Mouse (Mus musculus) forebrain, embryonic 11.5 days (tissue): Measurements from ENCODE around the gene Tamm41. TPM values are rescaled to one million over a fixed set of nuclear protein-coding genes. Genes with fewer than 3 reads are reported as not detected.

Experiments
- ATAC-seq: fragments of 200-750 bp; cut with Nextera tagmentation; replicated peaks from 2 replicates; pipeline ENCODE4 v1.8.0; 2017; ENCODE audit warnings: moderate TSS enrichment; ENCODE audit not compliant: low FRiP score
- DNase-seq: peaks from one replicate; pipeline ENCODE4 v3.0.0-alpha.2; 2017; ENCODE audit warnings: low spot score
- H3K27ac ChIP-seq: fragments of 300-500 bp; sonication (generic); 2 replicates; pipeline ENCODE4 v1.5.1; 2014; ENCODE audit warnings: low read depth, low read length
- H3K27me3 ChIP-seq: fragments of 300-500 bp; sonication (generic); 2 replicates; pipeline ENCODE4 v1.6.1; 2014; ENCODE audit warnings: mild to moderate bottlenecking, low read length, mixed read lengths; ENCODE audit not compliant: control insufficient read depth, insufficient read depth
- H3K36me3 ChIP-seq: fragments of 300-500 bp; sonication (generic); 2 replicates; pipeline ENCODE4 v1.6.1; 2014; ENCODE audit warnings: mild to moderate bottlenecking, low read length, moderate library complexity, mixed read lengths; ENCODE audit not compliant: control insufficient read depth, insufficient read depth
- H3K4me1 ChIP-seq: fragments of 300-500 bp; sonication (generic); replicated peaks from 2 replicates; pipeline ENCODE4 v1.6.1; 2014; ENCODE audit warnings: low read length, mixed read lengths; ENCODE audit not compliant: control insufficient read depth, insufficient read depth
- H3K4me2 ChIP-seq: fragments of 300-500 bp; sonication (generic); 2 replicates; pipeline ENCODE4 v1.6.1; 2014; ENCODE audit warnings: low read depth, mild to moderate bottlenecking, low read length, moderate library complexity, mixed read lengths; ENCODE audit not compliant: severe bottlenecking
- H3K4me3 ChIP-seq: fragments of 300-500 bp; sonication (generic); 2 replicates; pipeline ENCODE4 v1.5.1; 2014; ENCODE audit warnings: low read depth, low read length
- H3K9ac ChIP-seq: fragments of 300-500 bp; sonication (generic); 2 replicates; pipeline ENCODE4 v1.6.1; 2014; ENCODE audit warnings: low read length
- H3K9me3 ChIP-seq: fragments of 300-500 bp; sonication (generic); 2 replicates; pipeline ENCODE4 v1.6.1; 2016; ENCODE audit warnings: low read length, mixed read lengths; ENCODE audit not compliant: control insufficient read depth
- WGBS: fragments of 180-500 bp; shearing (Covaris S2); extraction: QIAGEN DNeasy Blood & Tissue Kit; methylation state at CpG from one replicate; pipeline ENCODE4 v1.1.7; 2014; 5-methylcytosine and 5-hydroxymethylcytosine counted together
- polyA plus RNA-seq: library from polyadenylated mRNA; unstranded; fragments of >200 nt; fragmentation: Nextera tagmentation; extraction: Ambion mirVana; gene quantifications from 2 replicates; pipeline ENCODE4 v1.2.1, GENCODE M21; 2014

Tamm41 gene
- polyA plus RNA-seq, 1 experiment from 2014 or later, result 79.0 TPM

- no peaks in the 10 kb centered on the region; the same call in 1 of the 2 replicates for H3K4me1 ChIP-seq
- no peak overlapping the region for H3K9ac ChIP-seq
- no peaks in the 10 kb centered on the region for H3K27me3 ChIP-seq
- no peak overlapping the region for H3K27ac ChIP-seq
- H3K4me2 ChIP-seq, result no peak overlapping the region
- ATAC-seq (no peak), DNase-seq (no peak)
- H3K36me3 ChIP-seq, result no peaks in the 10 kb centered on the region; the same call in 1 of the 2 replicates
- 81% methylated on average over 9 of the region's 9 CpGs for WGBS
- H3K4me3 ChIP-seq, result no peak overlapping the region
- no peaks in the 10 kb centered on the region for H3K9me3 ChIP-seq
These were observed 27.4 kb downstream of the Tamm41 start for GRCm38 (mm10) chr6:115010304-115010703.

- Histone ChIP-seq H3K4me3 (no peak overlapping the region), H3K4me2 (no peak overlapping the region), H3K9me3 (no peaks in the 10 kb centered on the region), H3K9ac (0 out of 2 replicates have a peak overlapping the region, but pooled peaks have one; percentile 4), H3K36me3 (no peaks in the 10 kb centered on the region; the same call in 1 of the 2 replicates), H3K27ac (no peak overlapping the region), H3K27me3 (no peaks in the 10 kb centered on the region), H3K4me1 (no peaks in the 10 kb centered on the region; the same call in 1 of the 2 replicates)
- peak; percentile 89 for DNase-seq
- 0 out of 2 replicates have a peak, but pooled peaks have one; percentile 55 for ATAC-seq
- WGBS, result 33% methylated on average over 5 of the region's 5 CpGs
These were observed 29.9 kb downstream of the Tamm41 start for GRCm38 (mm10) chr6:115007728-115008127.

- no peaks in the 10 kb centered on the region; the same call in 1 of the 2 replicates for H3K4me1 ChIP-seq
- no peak overlapping the region for H3K4me3 ChIP-seq
- no peak overlapping the region for H3K27ac ChIP-seq
- no peaks in the 10 kb centered on the region; the same call in 1 of the 2 replicates for H3K36me3 ChIP-seq
- DNase-seq (no peak), ATAC-seq (no peak)
- no peaks in the 10 kb centered on the region for H3K9me3 ChIP-seq
- no peaks in the 10 kb centered on the region for H3K27me3 ChIP-seq
- WGBS, result 61% methylated on average over 6 of the region's 6 CpGs
- no peak overlapping the region for H3K9ac ChIP-seq
- no peak overlapping the region for H3K4me2 ChIP-seq
These were observed 30.7 kb downstream of the Tamm41 start for GRCm38 (mm10) chr6:115006948-115007347.

DNA sequence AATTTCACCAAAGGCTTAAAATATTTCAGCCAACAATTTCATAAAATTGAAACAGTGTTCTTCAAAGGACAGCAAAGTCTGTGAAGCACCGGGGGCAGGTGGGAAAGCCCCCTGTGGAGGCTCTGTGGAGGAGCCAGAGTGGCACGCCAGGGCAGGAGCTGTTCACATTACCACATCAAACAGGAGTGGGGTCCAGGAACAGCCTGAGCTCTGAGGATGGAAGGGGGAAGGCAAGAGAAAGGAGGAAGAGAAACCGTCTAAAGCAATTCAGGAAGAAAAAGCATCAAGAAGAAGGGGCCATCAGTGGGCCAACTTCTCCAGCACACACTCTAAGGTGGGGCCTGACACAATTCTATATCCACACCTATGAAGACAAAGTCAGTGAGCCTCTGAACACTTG, 31.6 kb downstream of the Tamm41 start:
- Histone ChIP-seq H3K27ac (no peak overlapping the region), H3K4me3 (no peak overlapping the region), H3K36me3 (no peaks in the 10 kb centered on the region; the same call in 1 of the 2 replicates), H3K4me2 (no peak overlapping the region), H3K9me3 (no peaks in the 10 kb centered on the region), H3K9ac (no peak overlapping the region), H3K27me3 (no peaks in the 10 kb centered on the region), H3K4me1 (no peaks in the 10 kb centered on the region; the same call in 1 of the 2 replicates)
- 78% methylated on average over 3 of the region's 3 CpGs for WGBS
- DNase-seq (no peak), ATAC-seq (no peak)

DNA sequence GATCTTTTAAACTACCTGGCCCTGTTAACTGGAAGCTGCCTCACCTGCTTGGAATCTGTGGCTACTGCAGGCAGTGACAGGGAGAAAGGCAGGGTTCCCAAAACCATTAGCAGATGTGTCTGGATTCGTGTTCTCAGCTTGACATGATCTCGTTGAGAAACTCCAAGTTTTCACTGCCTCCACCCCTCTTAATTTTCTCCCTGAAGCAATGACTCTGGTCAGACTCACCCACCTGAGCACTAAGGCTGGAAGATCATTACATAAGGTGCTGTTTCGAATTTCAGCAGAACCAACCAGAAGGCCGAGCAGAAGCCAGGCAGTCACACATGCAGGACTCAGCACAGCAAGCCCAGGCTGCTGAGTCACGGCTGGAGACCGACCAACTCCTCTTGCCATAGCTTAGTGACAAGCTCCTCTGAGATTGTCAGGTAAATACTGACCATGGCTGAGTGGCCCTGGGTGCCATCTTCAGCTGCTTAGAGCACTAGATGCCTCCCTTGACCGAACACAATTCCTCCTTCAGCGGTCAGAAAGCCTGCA, 32.3 kb downstream of the Tamm41 start:
- H3K27ac ChIP-seq, result no peak overlapping the region
- no peaks in the 10 kb centered on the region; the same call in 1 of the 2 replicates for H3K4me1 ChIP-seq
- H3K4me3 ChIP-seq, result no peak overlapping the region
- H3K9ac ChIP-seq, result no peak overlapping the region
- H3K4me2 ChIP-seq, result no peak overlapping the region
- DNase-seq, result no peak
- WGBS, result 85% methylated on average over 8 of the region's 8 CpGs
- no peaks in the 10 kb centered on the region for H3K9me3 ChIP-seq
- H3K27me3 ChIP-seq, result no peaks in the 10 kb centered on the region
- ATAC-seq, result no peak
- H3K36me3 ChIP-seq, result no peaks in the 10 kb centered on the region; the same call in 1 of the 2 replicates

DNA sequence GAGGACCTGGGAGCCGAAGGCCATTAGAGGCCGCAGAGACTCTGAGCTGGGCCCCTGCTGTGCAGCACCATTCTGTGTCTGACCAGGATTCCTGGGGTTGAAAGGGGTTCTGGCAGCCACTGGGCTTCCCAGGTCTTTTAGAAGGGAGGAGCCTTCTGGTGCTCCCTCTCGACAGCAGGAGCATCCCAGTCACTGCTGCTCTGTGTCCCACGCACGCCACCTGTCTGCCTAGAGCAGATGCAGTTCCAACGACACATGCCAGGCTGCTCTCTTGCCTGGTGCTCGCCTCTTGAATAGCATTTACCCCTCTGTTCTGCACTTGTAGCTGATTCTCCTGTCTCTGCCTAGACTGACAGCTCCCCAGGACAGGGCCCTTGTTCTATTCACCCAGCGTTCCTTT, 33.0 kb downstream of the Tamm41 start:
- Histone ChIP-seq H3K4me3 (no peak overlapping the region), H3K9me3 (no peaks in the 10 kb centered on the region), H3K9ac (no peak overlapping the region), H3K4me1 (no peaks in the 10 kb centered on the region; the same call in 1 of the 2 replicates), H3K27me3 (no peaks in the 10 kb centered on the region), H3K4me2 (no peak overlapping the region), H3K27ac (no peak overlapping the region), H3K36me3 (no peaks in the 10 kb centered on the region; the same call in 1 of the 2 replicates)
- DNase-seq, result no peak
- 83% methylated on average over 8 of the region's 8 CpGs for WGBS
- ATAC-seq, result no peak

DNA sequence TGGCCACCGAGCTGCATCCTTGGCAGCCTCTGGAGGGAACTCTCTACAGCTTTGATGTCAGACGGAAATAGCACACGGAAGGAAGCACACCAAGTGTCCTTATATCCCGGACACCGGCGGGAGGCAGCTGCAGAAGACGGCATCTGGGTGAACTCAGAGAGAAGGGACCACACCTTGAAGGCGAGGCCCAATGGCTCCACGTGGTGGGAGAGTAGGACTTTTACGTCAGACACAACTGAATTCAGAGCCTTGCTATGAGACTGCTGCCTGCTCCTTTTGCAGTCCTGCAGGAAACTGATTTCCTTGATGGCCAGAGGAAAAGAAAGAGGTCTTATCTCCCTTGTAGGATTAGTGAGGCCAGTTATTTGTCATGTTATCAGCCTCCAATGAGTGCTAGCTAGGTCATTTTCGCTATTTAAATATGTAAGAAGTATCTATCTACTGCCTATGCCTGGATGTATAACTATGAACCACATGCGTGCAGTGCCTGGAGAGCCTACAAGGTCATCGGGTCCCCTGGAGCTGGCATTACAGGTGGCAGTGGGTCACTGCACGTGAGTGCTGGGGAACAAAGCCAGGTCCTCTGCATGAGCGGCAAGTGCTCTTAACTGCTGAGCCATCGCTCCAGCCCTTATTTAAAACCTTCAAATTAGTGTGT, 39.2 kb downstream of the Tamm41 start:
- 92% methylated on average over 16 of the region's 16 CpGs for WGBS
- H3K27me3 ChIP-seq, result no peaks in the 10 kb centered on the region

GRCm38 (mm10) chr6:114997471-114997870, 40.2 kb downstream of the Tamm41 start:
- Histone ChIP-seq H3K4me3 (no peak overlapping the region), H3K9ac (no peak overlapping the region), H3K4me1 (no peaks in the 10 kb centered on the region), H3K4me2 (no peak overlapping the region), H3K9me3 (no peaks in the 10 kb centered on the region), H3K27ac (no peak overlapping the region), H3K36me3 (no peaks in the 10 kb centered on the region; the same call in 1 of the 2 replicates), H3K27me3 (no peaks in the 10 kb centered on the region)
- no peak for ATAC-seq
- DNase-seq, result no peak
- 79% methylated on average over 5 of the region's 5 CpGs for WGBS

More for the DNA sequence above, 39.2 kb downstream of the Tamm41 start:
- ATAC-seq, result no peak
- DNase-seq, result no peak
- no peak overlapping the region for H3K4me2 ChIP-seq
- no peaks in the 10 kb centered on the region for H3K9me3 ChIP-seq
- no peak overlapping the region for H3K9ac ChIP-seq
- no peaks in the 10 kb centered on the region for H3K4me1 ChIP-seq
- no peaks in the 10 kb centered on the region; the same call in 1 of the 2 replicates for H3K36me3 ChIP-seq
- H3K27ac ChIP-seq, result no peak overlapping the region
- H3K4me3 ChIP-seq, result no peak overlapping the region
